Mouse (Mus musculus): Measurements from ENCODE around the gene Slc37a1.

GRCm38 (mm10) chr17:31355792-31356502 lies 69.4 kb downstream of the Slc37a1 start:
- no peak for TF ChIP-seq CTCF (IDR thresholded peaks at IDR 0.05; ENCODE audit: borderline replicate concordance, control insufficient read depth, extremely low read depth, insufficient read depth, low read length, poor library complexity)
- TF ChIP-seq POLR2A (IDR thresholded peaks at IDR 0.05; ENCODE audit: control insufficient read depth, extremely low read depth, insufficient read depth, low read length, poor library complexity): no peak

All from thymus, adult 2 months (tissue).